Mouse (Mus musculus) brain, embryonic 14.5 days (tissue): ENCODE data around the gene Maml2.

Source experiments
- CTCF ChIP-seq: fragments of 200-500 bp; IDR thresholded peaks from 2 replicates; pipeline ENCODE4 v1.5.1; 2012; ENCODE audit warnings: inconsistent platforms, mild to moderate bottlenecking, moderate library complexity, borderline replicate concordance; ENCODE audit not compliant: insufficient read depth, insufficient read length; ENCODE audit errors: extremely low read depth
- POLR2A ChIP-seq: fragments of 200-500 bp; IDR thresholded peaks from 2 replicates; pipeline ENCODE4 v1.6.1; 2012; ENCODE audit warnings: mild to moderate bottlenecking, inconsistent platforms, borderline replicate concordance; ENCODE audit not compliant: poor library complexity, insufficient read depth, insufficient read length, severe bottlenecking; ENCODE audit errors: extremely low read depth

DNA sequence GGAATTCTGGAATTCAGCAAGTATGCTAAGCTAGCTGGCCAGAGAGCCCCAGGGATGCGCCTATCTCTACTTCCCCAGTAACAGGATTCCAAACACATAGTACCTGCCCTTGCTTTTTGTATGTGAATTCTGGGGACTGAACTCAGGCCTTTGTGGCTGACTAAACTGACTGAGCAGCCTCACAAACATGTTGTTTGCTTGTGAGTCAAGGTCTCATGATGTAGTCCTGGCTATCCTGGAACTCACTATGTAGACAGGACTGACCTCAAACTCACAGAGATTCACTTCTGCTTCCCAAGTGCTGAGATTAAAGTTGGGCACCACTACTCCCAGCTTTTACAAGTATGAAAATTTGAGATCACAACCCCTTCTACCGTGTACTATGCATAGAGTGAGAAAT lies 16.2 kb downstream of the Maml2 start:
- TF ChIP-seq CTCF (no peak), POLR2A (no peak)
